Mouse (Mus musculus) lung, postnatal 36 days (tissue): ENCODE results near the gene Alpi.

ENCODE experiments used
- DNase-seq: peaks from one replicate; pipeline ENCODE4 v3.0.0; 2022; ENCODE audit warnings: mixed read lengths

The Alpi gene

DNA sequence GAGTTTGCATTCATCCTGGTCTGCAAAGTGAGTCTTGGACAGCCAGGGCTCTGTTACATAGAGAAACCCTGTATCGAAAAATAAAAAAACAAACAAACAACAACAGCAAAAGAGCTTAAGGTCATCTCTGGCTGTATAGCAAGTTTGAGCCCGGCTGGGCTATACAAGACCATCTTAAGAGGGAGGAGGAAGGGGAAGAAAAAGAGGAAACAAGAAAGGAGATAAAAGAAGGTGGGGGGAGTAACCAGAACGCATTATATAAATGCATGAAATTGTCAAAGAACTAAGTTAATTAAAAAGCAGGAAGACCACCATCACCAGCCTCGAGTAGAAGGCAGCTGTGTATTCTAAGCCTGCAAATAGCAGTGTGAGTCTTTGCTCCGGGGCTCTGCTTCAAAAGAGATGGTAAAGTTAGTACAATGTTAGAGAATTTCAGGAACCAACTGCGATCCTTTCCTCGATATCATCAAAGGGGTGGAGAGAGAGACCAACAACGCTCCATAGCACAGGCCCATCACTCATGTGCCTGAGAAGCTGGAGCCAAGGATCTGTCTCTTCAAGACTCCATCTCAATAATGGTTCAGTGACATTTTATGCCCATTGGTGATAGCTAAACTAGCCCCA is 42.3 kb downstream of the Alpi start:
- no peak for DNase-seq

DNA sequence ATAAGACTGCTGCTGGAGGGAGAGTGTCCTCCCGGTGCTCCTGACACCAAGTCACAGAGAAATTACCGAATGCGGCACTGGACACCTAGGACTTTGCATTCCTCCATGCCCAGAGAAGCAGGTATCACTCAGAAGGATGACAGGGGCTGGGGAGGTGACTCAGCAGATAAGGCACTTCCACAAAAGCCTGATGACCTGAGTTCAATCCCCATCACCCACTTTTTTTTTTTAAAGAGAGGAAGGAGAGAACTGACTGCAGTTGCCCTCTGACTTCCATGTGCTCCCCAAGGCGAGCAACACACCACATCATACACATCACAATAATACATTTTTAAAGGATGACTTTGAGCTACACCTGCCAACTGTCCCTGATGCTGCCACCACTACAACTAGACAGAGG is 44.3 kb downstream of the Alpi start:
- DNase-seq = no peak

DNA sequence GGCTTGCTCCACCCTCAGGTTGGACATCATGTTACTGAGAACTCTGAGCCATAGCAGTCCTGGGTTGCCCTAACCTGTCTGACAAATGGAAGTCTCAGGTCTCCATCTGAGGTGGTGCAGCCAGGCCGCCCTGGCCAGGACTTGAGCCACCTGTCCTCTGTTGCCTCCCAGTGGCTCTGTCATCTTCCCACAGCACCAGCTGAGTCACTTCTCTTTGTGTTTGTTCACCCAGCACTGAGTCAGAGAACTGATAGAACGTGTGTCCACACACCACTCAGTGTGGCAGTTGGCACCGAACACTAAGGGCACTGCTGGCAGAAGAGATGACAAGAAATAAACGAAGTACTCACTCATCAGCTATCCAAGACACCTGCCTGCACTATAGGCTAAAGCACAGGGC is 50.0 kb downstream of the Alpi start:
- no peak for DNase-seq

DNA sequence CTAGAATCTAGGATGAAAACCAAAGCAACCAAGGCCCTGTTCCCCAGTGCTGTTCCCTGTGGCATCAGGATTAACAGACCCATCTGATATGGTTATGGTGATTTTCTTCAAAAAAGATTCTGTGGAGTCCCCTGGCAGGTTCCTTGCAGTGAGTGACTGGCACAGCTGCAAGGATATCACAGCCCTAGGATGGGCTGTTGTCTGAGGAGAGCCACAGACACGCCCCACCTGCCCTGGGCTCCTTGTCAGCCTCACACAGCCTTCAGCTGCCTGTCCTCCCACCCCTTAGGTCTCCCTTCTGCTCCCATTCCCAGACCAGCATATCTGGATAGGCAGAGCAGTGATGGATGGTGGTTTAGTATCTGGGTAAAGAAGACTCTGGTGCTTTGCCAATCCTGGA is 50.7 kb downstream of the Alpi start:
- DNase-seq = no peak

DNA sequence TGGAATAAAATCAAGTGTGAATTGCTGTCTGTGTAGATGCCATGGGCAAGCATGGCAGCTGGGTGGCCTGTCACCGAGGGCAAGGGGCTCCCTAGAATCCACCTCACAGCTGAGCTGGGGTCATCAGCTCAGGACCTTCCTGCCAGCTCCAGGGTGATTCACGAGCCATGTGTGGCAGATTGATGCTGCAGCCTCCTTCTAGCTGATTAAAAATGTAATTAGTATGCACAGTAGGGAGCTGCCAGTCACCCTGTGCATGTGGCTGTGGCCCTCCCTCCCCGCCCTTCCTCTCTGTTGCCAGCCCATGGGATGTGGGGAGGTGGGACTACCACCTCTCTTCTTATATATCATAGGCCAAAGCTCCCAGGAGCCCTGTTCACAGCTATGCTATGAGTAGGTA is 51.3 kb downstream of the Alpi start:
- no peak for DNase-seq
